Mouse (Mus musculus) ovary, postnatal 10 days (tissue): ENCODE data around the gene Trir.
A peak's percentile ranks its signal among the peaks of the same experiment; 100 is the strongest.

Experiments
- DNase-seq: peaks from one replicate; pipeline ENCODE4 v3.0.0; 2022; ENCODE audit warnings: low spot score

Gene Trir

GRCm38 (mm10) chr8:84994375-84994774, 32.2 kb upstream of the Trir start:
- no peak for DNase-seq

- no peak for DNase-seq
These were observed 30.9 kb upstream of the Trir start for GRCm38 (mm10) chr8:84995680-84996079.

GRCm38 (mm10) chr8:84996978-84997377, 29.6 kb upstream of the Trir start:
- DNase-seq, result no peak

- no peak for DNase-seq
These were observed 28.9 kb upstream of the Trir start for GRCm38 (mm10) chr8:84997649-84998295.

- no peak for DNase-seq
These were observed 18.9 kb upstream of the Trir start for GRCm38 (mm10) chr8:85007686-85008085.

- no peak for DNase-seq
These were observed 15.4 kb upstream of the Trir start for GRCm38 (mm10) chr8:85011242-85011641.

- no peak for DNase-seq
These were observed 13.3 kb upstream of the Trir start for GRCm38 (mm10) chr8:85013230-85013840.

- DNase-seq, result no peak
These were observed 12.2 kb upstream of the Trir start, which contains the start of gene Best2 for GRCm38 (mm10) chr8:85014431-85014830. Gene Best2 (minus strand): TSS chr8:85014531.

GRCm38 (mm10) chr8:85016724-85017123, 9.9 kb upstream of the Trir start:
- no peak for DNase-seq

- no peak for DNase-seq
These were observed 9.4 kb upstream of the Trir start for GRCm38 (mm10) chr8:85017209-85017608.

- no peak for DNase-seq
These were observed 5.0 kb upstream of the Trir start for GRCm38 (mm10) chr8:85021514-85022055.

GRCm38 (mm10) chr8:85023846-85024245, 2.8 kb upstream of the Trir start:
- no peak for DNase-seq

GRCm38 (mm10) chr8:85025098-85025932, 1.3 kb upstream of the Trir start, which contains the start of gene Asna1:
Gene Asna1 (minus strand): TSS chr8:85025281.
- peak; percentile 61 for DNase-seq

GRCm38 (mm10) chr8:85027516-85027855, 863 bp downstream of the Trir start:
- no peak for DNase-seq

- no peak for DNase-seq
These were observed 1.3 kb downstream of the Trir start for GRCm38 (mm10) chr8:85027922-85028321.

- no peak for DNase-seq
These were observed 2.6 kb downstream of the Trir start for GRCm38 (mm10) chr8:85029271-85029670.

GRCm38 (mm10) chr8:85032622-85033311, 6.1 kb downstream of the Trir start:
- no peak for DNase-seq

- DNase-seq, result no peak
These were observed 7.2 kb downstream of the Trir start for GRCm38 (mm10) chr8:85033867-85034266.

GRCm38 (mm10) chr8:85034764-85035163, 8.1 kb downstream of the Trir start:
- peak; percentile 30 for DNase-seq

GRCm38 (mm10) chr8:85035165-85035727, 8.6 kb downstream of the Trir start:
- no peak for DNase-seq

GRCm38 (mm10) chr8:85035728-85036310, 9.2 kb downstream of the Trir start:
- DNase-seq, result no peak

GRCm38 (mm10) chr8:85036381-85036717, 9.7 kb downstream of the Trir start:
- peak; percentile 61 for DNase-seq
